Comparison of ENCODE assay signal across 9 mouse cellular contexts in the genomic region with DNA sequence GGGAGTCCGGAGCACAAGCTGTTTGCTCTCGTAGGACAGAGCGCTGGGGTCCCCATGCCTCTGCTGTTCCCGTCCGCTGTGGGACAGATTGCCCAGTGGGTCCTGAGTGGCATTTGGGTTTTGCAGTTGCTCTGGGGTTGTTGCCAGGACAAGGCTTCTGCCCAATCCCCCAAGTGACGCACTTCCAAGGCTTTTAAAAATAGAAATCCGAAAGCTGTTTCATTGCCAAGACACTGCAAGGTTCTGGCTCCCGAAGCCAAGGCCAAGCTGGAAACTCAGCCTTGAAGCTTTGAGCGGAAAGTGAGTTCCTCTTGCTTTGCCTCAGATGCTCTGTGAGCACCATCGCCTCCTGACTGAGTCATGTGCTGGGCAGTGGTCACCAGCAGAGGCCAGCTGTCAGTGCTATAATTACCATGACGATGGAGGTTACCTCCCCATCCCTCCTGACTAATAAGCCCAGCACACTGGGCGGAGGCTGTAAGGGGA. TPM values are rescaled to one million over a fixed set of nuclear protein-coding genes. Genes with fewer than 3 reads are reported as not detected.
DNase-seq lines count a peak whose midpoint lies in the region; ATAC-seq lines count a peak whose summit lies in the region.
"Had no signal": no experiment of that assay in that cellular context is flagged by ENCODE, and none has a peak within 500 bp of the region (broad histone marks: within the 10 kb centered on the region; RNA-seq: fewer than 3 reads in every experiment).

No protein-coding gene starts in this region.

- H3K9me3 ChIP-seq in kidney, embryonic 14.5 days (ENCODE audit: control insufficient read depth, low read length), result no peaks in the 10 kb centered on the region
- H3K9me3 ChIP-seq: G1E had no signal

- no peak for ATAC-seq in kidney, embryonic 14.5 days (ENCODE audit: low FRiP score, low TSS enrichment)
- ATAC-seq in cerebellum, adult (ENCODE audit: insufficient number of reproducible peaks, low FRiP score, low TSS enrichment), result peak; percentile 79
- no peak for ATAC-seq in erythroblast, adult 5-6 weeks (replicated peaks; ENCODE audit: low FRiP score, poor library complexity, severe bottlenecking)

- no peaks in the 10 kb centered on the region for H3K27me3 ChIP-seq in kidney, embryonic 14.5 days (ENCODE audit: control insufficient read depth, insufficient read depth, low read length)

- no peak overlapping the region for H3K27ac ChIP-seq in kidney, embryonic 14.5 days (ENCODE audit: low read depth, low read length)

- no peaks in the 10 kb centered on the region for H3K36me3 ChIP-seq in kidney, embryonic 14.5 days (ENCODE audit: control insufficient read depth, insufficient read depth, low read length)
- H3K36me3 ChIP-seq: G1E had no signal

- 57% methylated on average over 12 of the region's 12 CpGs for WGBS in kidney, embryonic 14.5 days

- peak; percentile 45 for DNase-seq in kidney, adult 11 months
- peak; percentile 34 to 65 for DNase-seq in gastrocnemius, postnatal 4 days (ENCODE audit: low spot score in 2 of 2)
- peak; percentile 39 to 71 for DNase-seq in kidney, postnatal 25 days
- peak; percentile 60 for DNase-seq in lung, postnatal 25 days (ENCODE audit: low spot score)
- peak; percentile 62 to 71 for DNase-seq in urinary bladder, postnatal 4 days (ENCODE audit: low spot score in 2 of 2)

- peaks cover 6% of the 10 kb centered on the region; the same call in 1 of the 2 replicates for H3K4me1 ChIP-seq in kidney, embryonic 14.5 days (ENCODE audit: control insufficient read depth, insufficient read depth, low read length)

- no peak overlapping the region for H3K9ac ChIP-seq in kidney, embryonic 14.5 days (ENCODE audit: low read depth, low read length)

- no peak overlapping the region for H3K4me2 ChIP-seq in kidney, embryonic 14.5 days (replicated peaks; ENCODE audit: low read depth, low read length)

- H3K4me3 ChIP-seq in kidney, embryonic 14.5 days (ENCODE audit: low read length), result no peak overlapping the region

RNA-seq across cellular contexts. Expression of gene Cgnl1, which starts 54.7 kb away (rescaled TPM):
- polyA plus RNA-seq in kidney, embryonic 14.5 days (2014; fragmentation: Nextera tagmentation; extraction: Ambion mirVana), result 19.3 and 24.2 TPM in 2 replicates
- 10 to 100 TPM; 21.6 to 22.0 TPM for total RNA-seq in gastrocnemius, postnatal 4 days (2021)
- total RNA-seq in erythroblast, adult 5-6 weeks (2015; ENCODE audit: low replicate concordance), result not detected in 2 replicates
- 0.26 and 0.70 TPM in 2 replicates for total RNA-seq in erythroblast, adult 5-6 weeks (2017; ENCODE audit: low replicate concordance)

Comparison
In these comparisons a context has a peak if more than half of its experiments do, and no peak if none do; other contexts are left out.
1. RNA of gene Cgnl1, which starts 54.7 kb away (total RNA-seq): 21.6 to 22.0 TPM in gastrocnemius, postnatal 4 days; 0.26 to 0.70 TPM in erythroblast, adult 5-6 weeks; every median in the first group is over 10 times any median in the second.
2. Peak in every context shown above with its lines, with median percentiles within 50 percentile points of each other: DNase-seq.